Mouse (Mus musculus) lung, postnatal 36 days (tissue): ENCODE results near the gene Psmb8.
A peak's percentile ranks its signal among the peaks of the same experiment; 100 is the strongest.

Source experiments
- DNase-seq: peaks from one replicate; pipeline ENCODE4 v3.0.0; 2022; ENCODE audit warnings: mixed read lengths

Gene Psmb8

GRCm38 (mm10) chr17:34196941-34197894 lies at the start of gene Psmb8:
TSS of gene Psmb8 (plus strand) at chr17:34197721.
- DNase-seq: peak; percentile 99

DNA sequence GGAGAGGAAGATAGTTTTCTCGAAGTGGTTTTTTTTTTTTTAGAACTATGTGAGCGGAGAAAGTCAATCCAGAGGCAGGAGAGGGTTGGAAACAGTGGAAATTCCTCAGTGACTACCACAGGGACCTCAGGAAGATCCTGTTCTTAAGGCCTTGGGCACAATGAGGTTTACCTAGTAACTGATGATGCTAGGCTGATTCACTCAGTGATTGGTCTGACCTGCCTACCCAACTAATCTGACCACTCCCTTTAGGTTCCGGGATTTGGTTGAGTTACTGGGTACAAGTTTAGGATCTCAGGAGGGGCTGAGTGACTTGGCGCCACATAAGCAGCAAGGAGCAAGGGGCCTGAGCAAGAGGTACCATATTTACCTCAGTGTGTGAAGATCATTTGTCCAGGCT lies 44.6 kb upstream of the Psmb8 start, which contains the start of gene H2-DMb1:
Gene H2-DMb1, plus strand, starts transcription at position 150 of the 400 bp plus-strand sequence.
- DNase-seq: peak; percentile 92

GRCm38 (mm10) chr17:34155534-34155933 lies 42.0 kb upstream of the Psmb8 start:
- no peak for DNase-seq

- DNase-seq: peak; percentile 58
These were observed 33.2 kb upstream of the Psmb8 start for GRCm38 (mm10) chr17:34164202-34164895.

GRCm38 (mm10) chr17:34165033-34165730 lies 32.3 kb upstream of the Psmb8 start:
- peak; percentile 51 for DNase-seq

DNA sequence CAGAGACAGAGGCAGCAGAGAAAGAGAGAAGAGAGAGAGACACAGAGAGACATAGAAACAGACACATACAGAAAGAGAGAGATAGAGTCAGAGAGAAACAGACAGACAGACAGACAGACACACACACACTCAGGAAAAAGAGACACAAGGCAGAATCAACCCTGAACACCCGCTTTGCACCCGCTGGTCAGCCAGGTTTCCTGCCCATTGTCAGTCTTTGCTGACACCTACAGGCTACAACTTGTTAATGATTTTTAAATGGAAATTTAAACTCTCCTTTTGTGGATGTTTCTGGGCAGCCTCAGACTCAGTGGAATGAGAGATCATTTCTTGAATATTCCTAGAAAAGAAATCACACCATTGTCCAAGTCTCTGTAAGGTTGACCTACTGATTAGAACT lies 28.2 kb upstream of the Psmb8 start:
- peak; percentile 64 for DNase-seq

DNA sequence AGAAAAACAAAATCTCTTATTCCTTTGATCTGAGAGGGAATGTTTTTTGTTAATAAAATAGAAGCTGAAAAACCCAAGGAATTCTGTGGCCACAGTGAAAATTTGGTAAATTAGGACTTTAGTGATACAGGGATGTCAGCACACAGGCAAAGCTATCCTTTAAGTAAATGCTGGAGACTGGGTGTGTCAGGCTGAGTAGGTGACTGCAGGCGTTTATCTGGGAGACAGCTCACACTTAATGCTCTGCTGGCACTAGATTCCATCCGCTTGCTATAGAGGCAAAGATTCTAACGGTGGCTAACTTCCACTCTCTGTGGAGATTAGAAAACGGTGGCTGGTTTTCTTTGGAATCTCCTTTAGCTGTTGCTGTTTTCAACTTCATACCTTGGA lies 27.0 kb upstream of the Psmb8 start:
- no peak for DNase-seq

DNA sequence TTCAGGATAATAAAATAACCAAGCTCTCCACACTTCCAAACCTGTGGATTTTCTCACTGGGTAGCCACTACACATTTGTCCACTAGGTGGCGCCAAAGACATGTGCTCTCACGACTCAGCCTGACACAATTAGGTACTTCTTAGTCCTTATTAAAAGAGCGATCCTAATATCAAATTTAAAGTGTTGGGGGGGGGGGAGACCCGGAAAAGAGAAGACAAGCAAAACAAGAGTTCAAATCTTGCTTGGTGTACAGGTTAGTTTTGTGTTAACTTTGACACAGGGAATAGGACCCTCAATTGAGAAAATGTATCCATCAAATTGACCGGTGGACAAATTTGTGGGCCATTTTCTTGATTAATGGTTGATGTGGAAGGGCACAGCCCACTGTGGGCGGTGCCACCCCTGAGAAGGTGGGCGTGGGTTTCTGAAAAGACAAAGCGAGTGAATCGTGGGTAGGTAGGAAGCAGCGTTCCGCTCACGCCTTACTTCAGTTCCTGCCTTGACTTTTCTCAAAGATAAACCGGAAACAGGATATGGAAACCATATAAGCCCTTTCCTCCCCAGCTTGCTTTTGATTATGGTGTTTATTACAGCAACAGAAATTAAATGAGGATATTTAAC lies 26.5 kb upstream of the Psmb8 start:
- DNase-seq: peak; percentile 95

DNA sequence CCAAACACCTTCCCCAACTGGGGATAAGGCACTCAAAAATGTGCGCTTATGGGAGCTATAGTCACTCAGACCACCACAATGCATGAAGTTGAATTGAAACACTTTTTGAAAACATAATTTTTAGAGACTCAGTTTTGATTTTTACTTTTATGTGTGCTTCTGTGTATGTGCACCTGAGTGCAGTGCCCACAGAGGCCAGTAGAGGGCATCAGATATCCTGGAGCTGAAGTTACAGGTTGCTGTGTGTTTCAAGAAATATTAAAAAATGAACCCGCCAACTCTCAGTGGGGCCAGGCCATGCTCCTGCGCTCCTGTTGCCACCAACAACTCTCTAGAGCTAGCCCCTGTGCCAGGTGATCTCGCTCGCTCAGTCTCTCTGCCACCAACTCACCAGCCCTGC lies 25.0 kb upstream of the Psmb8 start:
- no peak for DNase-seq

GRCm38 (mm10) chr17:34174075-34174474 lies 23.4 kb upstream of the Psmb8 start:
- no peak for DNase-seq

GRCm38 (mm10) chr17:34177179-34177578 lies 20.3 kb upstream of the Psmb8 start:
- no peak for DNase-seq

DNA sequence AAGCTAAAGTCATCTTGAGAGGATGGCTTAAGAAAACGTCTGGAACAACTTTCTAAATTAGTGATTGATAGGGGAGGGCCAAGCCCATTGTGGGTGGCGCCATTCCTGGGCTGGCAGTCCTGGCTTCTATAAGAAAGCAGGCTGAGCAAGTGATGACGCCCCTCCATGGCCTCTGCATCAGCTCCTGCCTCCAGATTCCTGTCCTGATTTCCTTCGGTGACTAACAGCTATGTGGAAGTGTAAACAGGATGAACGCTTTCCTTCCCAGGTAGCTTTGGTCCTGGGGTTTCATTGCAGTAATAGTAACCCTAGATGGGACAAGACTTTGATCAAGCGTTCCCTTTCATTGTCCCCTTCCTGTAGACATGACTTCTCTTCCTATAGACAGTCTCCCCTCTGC lies 18.5 kb upstream of the Psmb8 start:
- no peak for DNase-seq

DNA sequence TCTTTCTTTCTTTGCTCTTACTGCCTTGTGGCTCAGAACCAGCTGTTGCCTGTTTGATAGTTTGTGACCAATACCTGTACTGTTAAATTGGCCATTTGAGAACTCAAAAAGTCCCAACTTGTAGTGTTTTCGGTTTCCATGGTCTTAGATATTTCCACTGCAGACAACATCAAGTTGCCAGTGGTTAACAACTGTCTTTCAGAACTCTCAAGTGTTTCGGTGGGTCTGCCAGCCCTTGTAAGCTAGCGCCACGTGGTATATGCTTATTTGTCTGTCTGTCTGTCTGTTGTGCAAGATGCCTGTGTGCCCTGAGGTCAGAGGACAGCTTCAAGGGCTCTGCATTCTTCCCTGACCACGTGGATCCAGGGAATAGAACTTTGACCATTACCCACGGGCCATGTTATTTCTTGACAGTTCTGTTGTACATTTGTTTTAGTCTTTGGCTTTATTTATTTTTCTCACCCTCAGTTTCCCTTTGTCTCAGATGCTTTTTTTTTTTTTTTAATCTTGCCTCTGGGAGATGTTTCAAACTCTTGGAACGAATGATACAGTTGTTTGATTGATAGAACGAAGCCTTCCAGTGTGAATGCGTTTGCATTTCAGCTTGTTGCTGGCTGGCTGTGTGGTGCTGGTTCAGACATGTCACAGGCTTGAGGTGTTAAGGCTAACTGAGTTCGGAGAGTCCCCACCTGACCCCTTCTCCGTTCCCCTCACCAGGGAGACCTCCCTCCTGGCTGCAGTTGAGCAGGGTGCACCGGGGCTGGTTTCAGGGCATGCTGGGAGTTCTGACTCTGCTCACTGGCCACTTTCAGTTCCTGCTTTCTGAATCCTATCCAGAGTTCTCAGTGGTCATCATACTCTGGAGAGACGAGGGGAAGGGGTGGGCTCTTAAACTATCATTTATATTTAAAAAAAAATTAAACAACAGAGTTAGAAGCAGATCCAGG lies 17.3 kb upstream of the Psmb8 start:
- DNase-seq: no peak

- DNase-seq: no peak
These were observed 13.8 kb upstream of the Psmb8 start for GRCm38 (mm10) chr17:34183564-34184219.

DNA sequence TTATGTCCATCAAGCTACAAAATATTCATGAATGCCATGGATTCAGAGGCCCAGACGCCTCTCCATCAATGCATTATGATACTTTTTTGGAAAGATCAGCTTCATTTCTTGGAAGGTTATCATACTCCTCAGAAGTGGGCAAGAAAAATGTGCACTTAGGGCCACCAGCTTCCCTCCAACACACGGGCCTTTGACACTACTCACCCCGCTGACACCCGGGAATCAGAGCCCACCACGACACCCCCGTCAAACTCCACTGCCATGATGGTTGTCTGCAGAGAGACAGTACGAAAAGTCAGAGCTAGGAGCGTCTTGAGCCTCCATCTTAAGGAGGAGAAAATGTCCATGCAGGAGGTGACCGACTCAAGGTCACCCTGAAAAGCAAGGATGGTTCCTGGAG lies 12.0 kb upstream of the Psmb8 start:
- DNase-seq: no peak

DNA sequence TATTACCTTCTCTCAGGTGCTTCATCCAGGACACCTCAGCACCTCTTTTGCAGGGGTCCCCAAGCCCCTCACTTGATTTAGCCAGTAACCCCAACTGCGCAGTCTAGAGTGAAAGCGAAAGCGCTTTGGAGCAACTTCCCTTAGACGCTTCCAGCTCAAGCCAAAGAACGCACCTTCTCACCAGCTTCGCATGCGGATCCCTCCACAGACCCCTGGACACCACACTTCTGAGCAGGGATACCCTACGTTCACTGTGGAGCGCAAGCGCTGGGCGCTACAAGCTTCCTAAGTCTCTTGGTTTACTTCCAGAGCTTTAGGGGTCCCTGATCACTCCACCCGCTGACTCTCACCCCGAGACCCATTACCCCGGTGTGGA lies 10.6 kb upstream of the Psmb8 start:
- DNase-seq: no peak

- peak; percentile 99 for DNase-seq
These were observed 10.1 kb upstream of the Psmb8 start, which contains the start of the genes Tap1 and Psmb9 for GRCm38 (mm10) chr17:34187261-34187916. TSS of gene Tap1 (plus strand) at chr17:34187553. TSS of gene Psmb9 (minus strand) at chr17:34187764.

DNA sequence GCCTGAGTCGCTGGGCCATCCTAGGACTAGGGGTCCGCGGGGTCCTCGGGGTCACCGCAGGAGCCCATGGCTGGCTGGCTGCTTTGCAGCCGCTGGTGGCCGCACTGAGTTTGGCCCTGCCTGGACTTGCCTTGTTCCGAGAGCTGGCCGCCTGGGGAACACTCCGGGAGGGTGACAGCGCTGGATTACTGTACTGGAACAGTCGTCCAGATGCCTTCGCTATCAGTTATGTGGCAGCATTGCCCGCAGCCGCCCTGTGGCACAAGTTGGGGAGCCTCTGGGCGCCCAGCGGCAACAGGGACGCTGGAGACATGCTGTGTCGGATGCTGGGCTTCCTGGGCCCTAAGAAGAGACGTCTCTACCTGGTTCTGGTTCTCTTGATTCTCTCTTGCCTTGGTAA lies 9.5 kb upstream of the Psmb8 start:
- no peak for DNase-seq

- no peak for DNase-seq
These were observed 8.5 kb upstream of the Psmb8 start for GRCm38 (mm10) chr17:34188986-34189385.

GRCm38 (mm10) chr17:34192852-34193251 lies 4.7 kb upstream of the Psmb8 start:
- no peak for DNase-seq
